Mouse (Mus musculus): ENCODE measurements around the gene Dgcr8.

Gene Dgcr8

DNA sequence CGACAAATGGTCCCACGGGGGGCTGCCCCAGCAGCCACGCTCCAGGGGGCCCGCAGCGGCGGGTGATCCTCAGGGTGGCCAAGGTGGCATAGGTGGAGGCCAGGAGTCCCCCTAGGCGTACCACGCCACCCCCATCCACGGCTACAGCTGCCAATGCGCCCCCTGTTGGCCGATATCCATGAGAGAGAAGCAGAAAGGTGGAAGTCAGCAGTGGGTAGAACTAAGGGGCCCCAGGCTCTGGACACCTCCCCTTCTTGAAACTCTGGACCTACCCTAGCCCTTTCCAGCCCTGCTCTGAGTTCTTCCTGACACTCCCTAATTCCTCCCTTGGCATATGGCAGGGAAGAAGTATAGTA is 67.5 kb downstream of the Dgcr8 start:
- intact Hi-C loops (cut with DNase I) = no loop called here

DNA sequence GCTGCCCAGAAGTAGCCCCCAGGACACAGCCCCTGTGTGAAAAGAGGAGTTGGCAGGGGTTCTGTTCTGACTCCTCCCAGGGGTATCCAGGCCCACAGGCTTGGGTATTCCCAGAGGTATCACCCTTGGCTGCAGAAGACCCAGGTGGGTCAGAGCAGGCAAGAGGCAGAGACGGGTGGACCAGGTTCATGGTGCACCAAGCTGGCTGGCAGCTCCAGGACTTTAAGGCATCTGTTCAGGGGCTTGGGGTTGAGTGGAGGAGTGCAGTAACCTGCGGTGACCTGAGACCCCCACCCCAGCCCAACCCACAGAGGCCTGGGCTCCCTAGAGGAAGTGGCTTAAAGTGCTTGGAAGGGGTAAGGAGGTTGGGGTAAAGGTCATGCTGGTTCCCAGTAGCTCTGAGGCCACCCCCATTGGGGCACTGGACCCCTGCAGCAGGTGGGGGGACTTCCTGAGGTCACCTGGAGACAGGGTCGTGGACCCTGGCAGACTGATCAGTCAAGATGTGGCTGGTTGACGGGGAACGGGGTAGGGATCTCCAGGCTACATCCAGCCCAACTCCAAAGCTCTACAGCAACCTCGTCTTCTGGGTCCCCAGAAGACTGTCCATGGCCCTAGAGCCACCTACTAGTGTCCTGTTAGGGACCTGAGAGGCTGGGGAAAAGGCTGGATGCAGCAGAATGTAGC is 68.0 kb downstream of the Dgcr8 start:
- intact Hi-C loops (cut with DNase I) = no loop called here

DNA sequence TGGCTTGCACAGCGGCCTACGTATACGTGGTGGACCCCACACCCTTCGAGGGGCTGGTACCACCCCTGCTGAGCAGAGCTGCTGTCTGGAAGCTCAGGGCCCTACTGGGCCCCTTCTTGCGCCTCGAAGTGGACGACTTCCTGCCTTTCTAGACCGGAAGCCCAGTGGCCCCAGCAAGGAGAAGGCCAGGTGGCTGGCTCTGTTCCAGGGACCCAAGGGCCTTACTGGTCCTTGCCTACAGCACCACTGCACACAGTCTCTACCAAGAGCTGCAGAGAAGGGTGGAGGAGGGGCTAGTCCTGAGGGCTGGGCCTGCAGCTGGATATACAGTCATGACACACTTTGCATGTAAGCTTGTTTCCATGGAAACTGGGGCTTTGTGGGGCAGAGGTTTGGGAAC is 69.0 kb downstream of the Dgcr8 start:
- intact Hi-C loops (cut with DNase I) = no loop called here

DNA sequence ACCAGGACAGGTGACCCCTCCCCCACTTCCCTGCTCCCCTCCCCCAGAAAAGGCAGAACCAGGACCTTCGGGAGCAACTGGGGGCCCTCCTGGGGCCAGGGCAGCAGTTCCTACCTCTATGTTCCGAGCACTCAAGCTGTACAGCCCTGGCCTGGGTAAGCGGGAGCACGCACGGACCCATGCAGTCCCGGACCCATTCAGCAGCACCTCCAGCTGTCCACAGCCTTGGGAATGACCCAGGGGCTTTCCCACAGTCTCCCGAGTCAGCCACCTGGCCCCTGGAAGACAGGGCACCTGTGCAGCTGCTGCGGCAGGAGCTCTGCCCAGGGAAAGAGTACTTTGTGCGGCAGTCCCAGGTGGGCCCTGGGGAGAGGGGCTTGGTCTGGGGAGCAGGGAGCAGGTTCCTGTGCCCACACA is 70.5 kb downstream of the Dgcr8 start:
- intact Hi-C loops (cut with DNase I) = no loop called here

DNA sequence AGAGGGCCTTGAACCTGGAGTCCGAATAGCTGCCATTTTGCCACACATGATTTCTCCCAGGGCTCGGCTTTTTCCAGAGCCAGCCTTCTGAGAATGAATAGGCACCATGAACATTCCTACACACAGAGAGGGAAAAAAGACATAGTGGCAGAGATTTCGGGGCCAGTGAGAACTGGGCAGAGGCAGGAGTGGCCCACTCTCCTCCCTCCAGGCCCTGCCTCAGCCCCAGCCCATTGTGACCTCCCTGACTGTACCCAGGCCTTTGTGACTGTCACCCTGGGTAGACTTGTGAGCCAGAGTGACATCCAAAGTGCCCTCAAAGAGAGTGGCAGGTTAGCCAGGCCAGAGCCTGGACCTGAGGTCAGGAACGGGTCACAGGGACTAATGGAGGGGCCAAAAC is 71.5 kb downstream of the Dgcr8 start, which contains the start of gene Ccdc188:
TSS of gene Ccdc188 (plus strand) at position 301 of the 400 bp plus-strand sequence.
- intact Hi-C loops (cut with DNase I) = no loop called here

DNA sequence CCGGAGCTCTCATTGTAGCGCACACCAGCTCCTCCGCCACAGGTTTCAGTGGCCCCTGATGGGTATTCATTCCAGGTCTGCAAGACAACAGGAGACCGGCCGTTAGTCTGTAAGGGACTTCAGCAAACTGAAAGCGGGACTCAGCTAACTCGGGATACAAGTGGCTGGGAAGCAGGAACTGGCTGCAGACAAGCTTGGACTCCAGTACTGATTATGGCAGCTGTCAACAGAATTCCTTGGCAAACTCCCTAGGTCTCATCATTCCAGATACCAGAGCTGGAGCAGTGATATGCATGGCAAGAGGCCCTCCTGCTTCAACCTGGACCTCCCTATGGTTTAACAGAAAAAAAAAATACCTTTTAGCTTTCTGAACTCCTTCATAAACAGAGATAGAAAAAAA is 74.2 kb downstream of the Dgcr8 start:
- intact Hi-C loops (cut with DNase I) = loop anchor here (5.0 kb wide), 2 partner anchors 43 to 163 kb away; partner anchors contain the start of gene Dgcr6

DNA sequence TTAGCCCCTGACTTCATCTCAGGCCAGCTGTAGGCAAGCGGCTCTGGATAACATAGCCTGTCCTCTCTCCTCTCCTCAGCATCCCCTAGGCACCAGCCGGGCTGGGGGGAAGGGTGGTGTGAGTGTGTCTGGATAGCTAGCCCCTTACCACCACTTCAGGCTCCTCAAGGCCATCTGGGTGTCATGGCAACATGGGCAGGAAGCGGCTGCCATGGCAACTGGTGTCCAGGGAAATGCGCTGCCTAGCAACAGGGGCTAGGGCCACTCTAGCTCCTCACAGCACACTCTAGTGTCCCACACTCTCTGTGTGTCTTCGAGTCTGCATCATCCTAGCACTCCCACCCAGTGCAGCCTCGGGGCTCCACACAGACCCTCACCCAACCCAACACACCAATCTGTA is 75.4 kb downstream of the Dgcr8 start:
- intact Hi-C loops (cut with DNase I) = loop anchor here (5.0 kb wide), 2 partner anchors 41 to 161 kb away; partner anchors contain the start of gene Dgcr6

DNA sequence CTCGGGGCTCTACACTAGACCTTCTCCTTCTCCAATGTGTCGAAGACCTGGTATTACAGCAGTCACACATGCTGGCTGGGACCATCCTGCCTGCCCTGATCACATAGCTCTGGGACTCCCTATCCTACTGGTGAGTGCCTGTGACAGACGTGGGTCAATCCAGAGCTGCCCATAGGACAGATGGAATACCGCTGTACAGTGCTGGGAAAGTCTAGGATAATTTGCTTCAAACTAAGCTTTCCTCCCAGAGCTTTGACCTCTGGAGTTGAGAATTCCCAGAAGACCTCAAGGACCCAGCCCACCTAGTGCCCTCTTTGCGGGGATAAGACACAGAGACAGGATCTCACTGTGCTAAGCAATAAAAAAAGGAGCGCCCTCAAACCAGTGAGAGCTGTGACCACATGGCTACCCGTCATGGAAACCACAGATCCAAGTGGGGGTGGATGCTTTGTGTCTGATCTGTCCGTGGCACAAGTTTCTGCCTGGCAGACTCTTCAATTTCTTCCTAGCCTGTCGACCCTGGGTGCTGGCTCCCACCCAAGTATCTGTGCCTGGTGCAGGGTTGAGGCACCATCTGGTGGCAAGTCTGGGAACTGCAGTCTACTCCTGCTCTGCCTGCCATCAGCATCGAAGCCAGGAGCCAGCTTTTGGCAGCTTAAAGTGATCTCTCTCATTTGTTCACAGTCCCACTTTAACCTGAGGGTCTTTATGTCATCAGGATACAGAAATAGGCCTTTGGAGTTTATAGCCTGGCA is 77.5 kb downstream of the Dgcr8 start:
- intact Hi-C loops (cut with DNase I) = loop anchor here (1.0 to 5.0 kb wide), 3 partner anchors 39 to 159 kb away; partner anchors contain the start of gene Dgcr6

DNA sequence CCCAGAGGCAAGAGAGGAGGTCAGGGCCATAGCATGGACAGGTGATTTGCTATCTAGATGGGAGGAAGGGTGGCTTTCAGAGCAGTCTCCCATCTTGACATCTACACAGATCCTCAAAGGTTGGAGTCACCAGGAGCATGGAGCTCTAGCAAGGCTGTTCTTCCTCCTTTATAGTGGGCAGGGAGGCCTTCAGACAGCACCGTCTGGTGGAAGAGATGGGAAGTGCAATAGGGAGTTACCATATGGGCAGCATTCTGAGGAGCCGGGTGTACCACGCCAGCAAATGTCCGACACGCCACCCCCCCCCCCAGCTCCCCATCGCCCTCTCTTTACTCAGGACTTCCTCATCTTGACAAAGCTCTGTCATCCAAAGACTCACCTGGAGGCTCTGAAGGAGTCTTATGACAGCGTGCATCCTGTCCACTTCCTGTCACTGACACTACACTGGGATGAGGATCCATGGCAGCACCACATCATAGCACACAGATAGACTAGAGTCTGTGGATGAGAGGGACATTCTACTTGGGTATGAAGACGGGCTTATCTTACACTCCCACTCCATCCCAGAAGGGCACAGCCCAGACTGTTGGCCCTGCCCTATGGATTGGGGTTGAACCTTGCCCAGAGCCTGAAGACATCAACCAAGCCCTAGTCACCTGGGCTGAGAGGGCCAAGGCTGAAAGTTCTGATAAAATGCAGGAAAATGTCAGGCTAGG is 78.2 kb downstream of the Dgcr8 start:
- intact Hi-C loops (cut with DNase I) = loop anchor here (1.0 to 5.0 kb wide), 3 partner anchors 39 to 159 kb away; partner anchors contain the start of gene Dgcr6

Small RNA genes lying within 50 kb of the gene (microRNA-seq; reads per million reads assigned to microRNA genes)
- gene Gm24572 (0 to 0.23 reads per million in 2 experiments), gene Mir1306 (69.0 to 169 reads per million in 2 experiments), gene Mir185 (960 to 969 reads per million in 2 experiments)
